Mouse (Mus musculus): ENCODE data around the gene Slc35b2.
A peak's percentile ranks its signal among the peaks of the same experiment; 100 is the strongest.

Gene Slc35b2

DNA sequence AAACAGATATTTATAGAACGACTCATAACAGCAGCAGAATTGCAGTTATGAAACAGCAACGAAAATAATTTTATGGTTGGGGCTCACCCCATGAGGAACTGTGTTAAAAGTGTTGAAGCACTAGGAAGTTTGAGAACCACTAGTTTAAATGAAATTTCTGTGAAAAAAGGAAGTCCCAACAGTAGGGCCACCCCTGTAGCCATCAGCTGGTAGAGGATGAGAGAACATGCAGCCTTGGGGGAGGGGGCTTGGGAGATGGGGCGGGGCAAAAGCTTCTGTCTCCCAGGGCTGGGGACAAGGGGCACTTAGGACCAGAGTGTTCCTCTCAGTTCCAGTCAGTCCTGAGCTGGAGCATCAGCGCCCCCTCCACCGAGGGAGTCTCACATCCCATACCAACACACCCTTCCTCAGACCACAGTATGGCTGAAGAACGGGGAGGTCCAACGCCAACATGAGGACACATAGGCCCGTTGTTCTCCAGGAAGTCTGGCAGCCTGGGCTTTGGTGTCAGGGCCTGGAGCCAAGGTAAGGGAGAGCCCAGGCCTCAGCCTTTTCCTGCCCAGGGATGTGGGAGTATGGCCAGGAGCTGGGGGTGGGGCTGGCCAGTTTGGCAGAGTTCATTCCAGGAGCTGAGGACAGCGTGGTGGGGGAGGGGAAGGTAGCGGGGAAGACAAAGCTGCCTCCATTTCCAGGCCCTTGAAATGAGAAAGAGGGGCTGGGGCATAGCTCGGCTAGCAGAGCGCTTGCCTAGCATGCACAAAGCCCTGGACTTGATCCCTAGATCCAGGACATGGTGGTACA, 20.6 kb downstream of the Slc35b2 start:
- peak; percentile 84 for DNase-seq (ENCODE audit: low read depth, low spot score)

- peak; percentile 87 for DNase-seq (ENCODE audit: low read depth, low spot score)
These were observed 21.4 kb downstream of the Slc35b2 start for GRCm38 (mm10) chr17:45584939-45585678.

- peak; percentile 80 for DNase-seq (ENCODE audit: low read depth, low spot score)
These were observed 22.2 kb downstream of the Slc35b2 start for GRCm38 (mm10) chr17:45585725-45586448.

- peak; percentile 93 for DNase-seq (ENCODE audit: low read depth, low spot score)
These were observed 22.8 kb downstream of the Slc35b2 start for GRCm38 (mm10) chr17:45586449-45586837.

GRCm38 (mm10) chr17:45588370-45588769, 24.7 kb downstream of the Slc35b2 start:
- DNase-seq (ENCODE audit: low read depth, low spot score) = no peak

DNA sequence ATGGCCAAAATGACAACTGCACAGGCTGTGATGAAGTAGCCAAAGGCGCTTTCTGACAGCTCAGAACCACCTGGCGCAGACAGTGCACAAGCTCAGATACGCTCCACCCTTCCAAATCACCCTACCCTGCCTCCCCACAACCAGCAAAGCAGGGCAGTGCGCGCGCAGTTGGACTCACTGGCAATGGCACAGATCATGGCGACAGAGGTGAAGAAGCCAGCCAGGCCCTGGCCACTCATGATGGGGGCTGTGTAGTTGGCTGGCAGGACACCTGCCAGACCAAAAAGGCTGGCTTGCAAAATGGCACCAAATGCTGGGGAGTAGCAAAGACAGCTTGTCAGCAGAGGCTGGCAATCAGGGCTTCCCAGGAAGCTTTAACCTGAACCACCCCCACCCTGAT, 25.6 kb downstream of the Slc35b2 start:
- DNase-seq (ENCODE audit: low read depth, low spot score) = no peak

- no peak for DNase-seq (ENCODE audit: low read depth, low spot score)
These were observed 26.2 kb downstream of the Slc35b2 start for GRCm38 (mm10) chr17:45589844-45590243.

- DNase-seq (ENCODE audit: low read depth, low spot score) = no peak
These were observed 26.7 kb downstream of the Slc35b2 start for GRCm38 (mm10) chr17:45590410-45590809.

DNA sequence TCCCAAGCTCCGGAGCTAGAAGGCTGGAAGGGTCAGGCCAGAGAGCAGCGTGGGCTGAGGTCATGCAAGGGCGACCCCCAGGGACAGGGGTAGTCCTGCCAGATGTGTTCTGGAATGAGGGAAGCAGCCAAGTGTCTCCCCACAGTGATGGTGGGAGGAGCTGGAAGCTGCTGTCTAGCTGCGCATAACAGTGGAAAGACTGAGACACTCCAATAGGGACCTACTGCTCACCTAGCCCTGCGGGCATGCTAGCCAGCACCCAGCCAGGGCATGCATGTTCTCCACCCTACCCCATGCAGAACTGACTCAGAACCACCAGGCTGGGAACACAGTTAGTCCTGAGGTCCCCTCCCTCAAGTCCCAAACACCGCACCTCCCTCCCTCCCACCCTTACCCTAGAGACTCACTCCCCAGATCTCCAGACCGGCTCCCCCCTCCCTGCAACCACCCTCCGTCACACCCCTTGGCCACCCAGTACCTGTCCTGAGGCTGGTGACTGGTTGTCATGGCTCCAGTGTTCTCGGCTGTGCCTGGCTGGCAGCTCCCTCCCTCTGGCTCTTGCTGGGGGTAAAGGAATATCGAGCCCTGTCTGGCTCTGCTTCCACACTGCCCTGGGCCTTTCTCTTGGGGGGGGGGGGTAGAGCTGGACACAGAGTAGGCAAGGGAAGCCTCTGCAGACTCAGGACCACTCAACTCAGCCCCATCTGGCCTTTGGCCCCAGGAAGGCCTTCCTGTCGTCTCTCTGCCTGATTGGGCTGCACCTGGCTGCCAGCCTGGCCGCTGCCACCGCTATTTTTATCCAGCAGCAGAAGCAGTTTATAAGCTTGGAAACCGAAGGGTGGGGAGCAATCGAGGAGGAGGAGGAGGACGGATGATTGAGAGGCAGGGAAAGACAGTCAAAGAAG, 28.3 kb downstream of the Slc35b2 start:
- DNase-seq (ENCODE audit: low read depth, low spot score) = no peak

- DNase-seq (ENCODE audit: low read depth, low spot score) = no peak
These were observed 29.1 kb downstream of the Slc35b2 start for GRCm38 (mm10) chr17:45592606-45593431.

DNA sequence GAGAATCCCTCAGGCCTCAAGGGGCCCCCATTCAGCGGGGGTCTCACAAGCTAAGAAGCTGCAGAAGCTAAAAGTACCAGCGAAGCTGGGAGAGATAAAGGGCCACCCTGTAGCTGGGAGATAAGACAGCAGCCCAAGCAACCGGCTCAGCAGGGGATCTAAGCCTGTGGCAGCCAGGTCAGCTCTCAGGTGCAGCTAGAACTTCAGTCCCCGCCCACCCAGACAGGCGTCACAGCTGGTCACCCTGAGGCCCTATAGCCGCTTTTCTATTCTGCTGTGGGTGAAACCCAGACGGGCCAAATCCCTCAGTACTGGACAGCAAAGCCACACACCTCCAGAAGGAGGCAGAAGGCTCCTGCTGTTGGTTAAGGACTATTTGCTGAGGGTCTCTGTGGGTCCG, 29.8 kb downstream of the Slc35b2 start:
- no peak for DNase-seq (ENCODE audit: low read depth, low spot score)

GRCm38 (mm10) chr17:45594195-45594594, 30.5 kb downstream of the Slc35b2 start:
- no peak for DNase-seq (ENCODE audit: low read depth, low spot score)

DNA sequence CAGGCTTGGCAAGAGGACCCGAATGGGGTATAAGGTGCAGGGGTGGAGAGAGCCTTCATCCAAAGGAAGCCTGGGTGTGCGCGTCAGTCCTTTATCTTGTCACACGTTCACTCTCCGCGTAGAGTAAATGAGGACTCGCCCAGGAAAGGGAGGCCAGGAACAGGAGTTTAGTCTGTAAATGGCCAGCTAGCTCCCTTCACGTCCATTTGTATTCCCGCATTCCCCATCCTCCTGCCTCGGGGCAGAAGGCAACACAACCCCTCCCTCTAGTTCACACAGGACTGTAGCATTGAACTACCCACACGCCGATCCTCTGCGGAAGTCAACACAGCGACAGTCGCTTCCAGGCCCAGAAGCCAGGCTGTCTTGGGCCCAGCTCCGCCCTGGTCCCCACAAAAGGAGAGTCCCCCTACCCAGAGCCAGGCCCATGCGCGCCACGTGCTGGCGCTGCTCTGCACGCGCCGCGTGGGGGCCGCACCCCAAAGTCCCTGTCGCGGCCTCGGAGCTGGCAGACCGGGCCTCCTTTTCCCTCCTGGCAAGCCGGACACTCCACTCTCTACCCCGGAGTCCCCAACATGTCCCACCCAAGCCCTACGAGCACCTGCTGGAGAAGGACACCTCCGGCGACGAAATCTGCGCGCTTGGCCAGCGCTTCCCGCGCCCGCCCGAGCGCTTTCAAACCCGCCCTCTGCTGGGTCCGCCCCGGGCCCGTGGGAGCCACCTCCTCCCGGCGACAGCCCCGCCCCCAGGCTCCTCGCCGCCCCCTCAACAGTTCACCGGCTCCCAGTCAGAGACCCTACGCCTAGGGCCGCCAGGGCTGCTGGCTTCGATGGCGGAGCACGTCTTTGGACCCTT, 31.4 kb downstream of the Slc35b2 start:
- peak; percentile 89 for DNase-seq (ENCODE audit: low read depth, low spot score)

GRCm38 (mm10) chr17:45595736-45596390, 32.2 kb downstream of the Slc35b2 start:
- peak; percentile 79 for DNase-seq (ENCODE audit: low read depth, low spot score)

GRCm38 (mm10) chr17:45596631-45597396, 33.1 kb downstream of the Slc35b2 start:
- no peak for DNase-seq (ENCODE audit: low read depth, low spot score)

GRCm38 (mm10) chr17:45597787-45598186, 34.1 kb downstream of the Slc35b2 start:
- DNase-seq (ENCODE audit: low read depth, low spot score) = no peak

GRCm38 (mm10) chr17:45598376-45598775, 34.7 kb downstream of the Slc35b2 start:
- DNase-seq (ENCODE audit: low read depth, low spot score) = no peak

DNA sequence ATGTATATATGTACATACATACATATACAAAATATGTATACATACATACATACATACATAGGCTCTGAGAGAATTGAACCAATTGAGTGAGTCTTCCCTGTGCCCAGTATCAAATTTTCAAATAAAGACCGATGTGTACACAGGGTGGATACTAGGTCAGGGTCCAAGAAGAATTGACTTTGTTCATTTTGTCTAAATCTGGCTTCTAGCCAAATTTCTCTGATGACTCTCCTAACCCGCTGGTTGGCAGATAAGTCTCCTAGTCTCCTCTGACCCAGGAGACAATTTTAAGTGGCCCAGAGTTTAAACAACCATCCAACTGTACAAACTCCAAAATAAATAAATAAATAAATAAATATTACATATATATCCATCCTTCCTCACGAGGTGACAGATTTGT, 35.2 kb downstream of the Slc35b2 start:
- no peak for DNase-seq (ENCODE audit: low read depth, low spot score)
